Mouse (Mus musculus) hindbrain, embryonic 13.5 days (tissue): ENCODE results near the gene Erg28. TPM values are rescaled to one million over a fixed set of nuclear protein-coding genes. Genes with fewer than 3 reads are reported as not detected.

Source experiments
- ATAC-seq: fragments of 200-750 bp; cut with Nextera tagmentation; 2 replicates; pipeline ENCODE4 v1.8.0; 2017; ENCODE audit warnings: moderate TSS enrichment; ENCODE audit not compliant: low FRiP score
- H3K27ac ChIP-seq: fragments of 300-500 bp; sonication (generic); 2 replicates; pipeline ENCODE4 v1.5.1; 2015; ENCODE audit warnings: inconsistent platforms, mild to moderate bottlenecking, moderate library complexity
- H3K27me3 ChIP-seq: fragments of 300-500 bp; sonication (generic); 2 replicates; pipeline ENCODE4 v1.6.1; 2015; ENCODE audit warnings: mild to moderate bottlenecking, inconsistent platforms
- H3K36me3 ChIP-seq: fragments of 300-500 bp; sonication (generic); 2 replicates; pipeline ENCODE4 v1.6.1; 2015; ENCODE audit warnings: mild to moderate bottlenecking, inconsistent platforms
- H3K4me1 ChIP-seq: fragments of 300-500 bp; sonication (generic); replicated peaks from 2 replicates; pipeline ENCODE4 v1.6.1; 2015; ENCODE audit warnings: inconsistent platforms
- H3K4me2 ChIP-seq: fragments of 300-500 bp; sonication (generic); 2 replicates; pipeline ENCODE4 v1.6.1; 2015; ENCODE audit warnings: inconsistent platforms, mild to moderate bottlenecking, moderate library complexity
- H3K4me3 ChIP-seq: fragments of 300-500 bp; sonication (generic); 2 replicates; pipeline ENCODE4 v1.5.1; 2015; ENCODE audit warnings: mild to moderate bottlenecking, inconsistent platforms
- H3K9ac ChIP-seq: fragments of 300-500 bp; sonication (generic); 2 replicates; pipeline ENCODE4 v1.6.1; 2015; ENCODE audit warnings: mild to moderate bottlenecking, inconsistent platforms
- H3K9me3 ChIP-seq: fragments of 300-500 bp; sonication (generic); 2 replicates; pipeline ENCODE4 v1.6.1; 2016; ENCODE audit warnings: inconsistent platforms
- WGBS: fragments of 180-500 bp; shearing (Covaris S2); methylation state at CpG from one replicate; pipeline ENCODE4 v1.1.7; 2015; 5-methylcytosine and 5-hydroxymethylcytosine counted together
- polyA plus RNA-seq: library from polyadenylated mRNA; unstranded; fragments of >200 nt; fragmentation: Nextera tagmentation; extraction: Ambion mirVana; gene quantifications from 2 replicates; pipeline ENCODE4 v1.2.1, GENCODE M21; 2015

Erg28 gene
- 88.4 and 97.1 TPM in 2 replicates for polyA plus RNA-seq

DNA sequence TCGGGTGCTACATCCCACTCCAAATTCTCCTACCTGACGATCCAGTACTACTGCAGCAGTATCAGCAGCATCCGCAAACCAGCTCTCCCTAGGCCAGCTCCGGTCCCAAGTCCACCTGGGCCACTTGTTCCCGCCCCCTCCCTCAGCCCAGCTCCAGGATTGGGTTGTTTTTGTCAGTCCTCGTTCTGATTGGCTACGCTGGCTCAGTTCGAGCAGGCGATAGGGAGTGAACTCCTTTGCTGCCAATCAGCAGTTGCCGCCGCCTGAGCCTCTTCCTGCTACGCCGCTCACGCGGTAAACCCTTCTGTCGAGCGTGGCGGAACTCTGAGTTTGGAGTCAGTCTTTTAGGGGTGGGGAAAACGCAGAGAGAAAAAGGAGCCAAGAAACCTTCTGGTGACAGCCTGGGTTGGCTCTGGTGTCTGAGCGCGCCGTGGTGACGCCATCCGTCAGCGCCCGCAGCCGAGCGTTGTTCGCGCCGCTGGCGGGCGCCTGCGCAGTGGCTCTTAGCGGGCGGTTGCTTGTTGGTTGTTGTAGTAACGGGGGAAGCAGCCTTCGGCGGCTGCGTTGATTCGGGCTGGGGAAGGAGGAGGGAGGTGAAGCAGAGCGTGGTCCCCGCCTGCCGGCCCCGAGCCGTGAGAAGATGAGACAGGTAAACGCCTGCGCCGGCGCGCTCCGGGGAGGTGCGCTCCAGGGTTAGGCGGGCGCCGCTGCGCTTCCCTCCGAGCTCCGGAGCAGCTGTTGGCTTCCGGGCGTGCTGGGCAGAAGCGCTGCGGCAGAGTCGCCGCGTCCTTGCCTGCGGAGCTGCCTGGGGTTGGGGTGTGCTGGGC is at the start of gene Erg28, which contains the start of gene Ttll5:
Gene Erg28 (minus strand): TSS at position 113 of the 827 bp plus-strand sequence.
Gene Ttll5 (plus strand): TSS at position 222 of the 827 bp plus-strand sequence.
- H3K9ac ChIP-seq = peak within 1 kb of the TSS; percentile 83
- no peaks in the 10 kb centered on the region for H3K27me3 ChIP-seq
- H3K36me3 ChIP-seq = peaks cover 17% of the 10 kb centered on the region
- WGBS = under 1% methylated on average over 67 of the region's 67 CpGs
- H3K4me1 ChIP-seq = peaks cover 25% of the 10 kb centered on the region
- H3K4me3 ChIP-seq = peak within 1 kb of the TSS; percentile 80
- peak within 1 kb of the TSS; percentile 94 for H3K27ac ChIP-seq
- H3K9me3 ChIP-seq = no peaks in the 10 kb centered on the region
- ATAC-seq = peak; percentile 99
- H3K4me2 ChIP-seq = peak within 1 kb of the TSS; percentile 87

DNA sequence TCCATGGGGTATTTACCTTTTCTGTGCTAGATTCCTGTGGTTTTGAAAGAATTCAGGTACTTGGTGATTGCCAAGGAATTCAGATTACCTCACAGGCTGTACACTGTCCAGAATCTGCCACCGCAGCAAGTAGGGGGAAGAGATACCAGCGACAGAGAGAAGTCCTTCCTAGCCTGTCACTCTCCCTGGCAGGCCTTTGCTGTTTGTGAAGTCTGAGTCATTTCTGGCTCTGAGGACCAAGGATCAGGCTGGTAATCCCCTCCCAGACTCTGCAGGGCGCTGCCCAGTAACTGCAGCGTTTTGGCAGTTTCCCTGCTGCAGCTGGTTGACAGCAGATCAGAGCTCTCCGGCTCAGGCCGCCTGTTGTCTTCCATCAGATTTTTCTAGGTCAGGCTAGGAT is 45.1 kb upstream of the Erg28 start:
- Histone ChIP-seq H3K27ac (no peak overlapping the region), H3K36me3 (peaks cover 8% of the 10 kb centered on the region), H3K9me3 (no peaks in the 10 kb centered on the region), H3K4me1 (no peaks in the 10 kb centered on the region), H3K27me3 (no peaks in the 10 kb centered on the region), H3K4me2 (no peak overlapping the region), H3K4me3 (no peak overlapping the region), H3K9ac (no peak overlapping the region)
- 48% methylated on average over 6 of the region's 6 CpGs for WGBS
- ATAC-seq = no peak

DNA sequence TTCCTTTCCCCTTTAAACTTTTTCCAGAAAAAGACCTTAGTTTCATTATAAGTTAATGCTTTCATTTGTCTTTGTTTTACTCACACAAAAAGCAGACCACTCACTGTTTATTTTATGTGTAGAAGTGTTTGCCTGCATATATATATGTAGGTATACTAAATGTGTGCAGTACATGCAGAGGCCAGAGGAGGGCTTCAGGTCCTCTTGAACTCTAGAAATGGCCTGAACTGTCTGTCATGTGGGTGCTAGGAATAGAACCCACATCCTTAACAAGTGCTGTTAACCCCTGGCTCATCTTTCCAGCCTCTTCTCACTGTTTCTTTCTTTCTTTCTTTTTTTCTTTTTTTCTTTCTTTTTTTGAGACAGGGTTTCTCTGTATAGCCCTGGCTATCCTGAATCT is 42.8 kb upstream of the Erg28 start:
- no peak overlapping the region for H3K9ac ChIP-seq
- H3K4me3 ChIP-seq = no peak overlapping the region
- H3K27me3 ChIP-seq = no peaks in the 10 kb centered on the region
- no peaks in the 10 kb centered on the region for H3K9me3 ChIP-seq
- ATAC-seq = no peak
- no peak overlapping the region for H3K27ac ChIP-seq
- peaks cover 6% of the 10 kb centered on the region for H3K36me3 ChIP-seq
- H3K4me2 ChIP-seq = no peak overlapping the region
- H3K4me1 ChIP-seq = peaks cover 6% of the 10 kb centered on the region

DNA sequence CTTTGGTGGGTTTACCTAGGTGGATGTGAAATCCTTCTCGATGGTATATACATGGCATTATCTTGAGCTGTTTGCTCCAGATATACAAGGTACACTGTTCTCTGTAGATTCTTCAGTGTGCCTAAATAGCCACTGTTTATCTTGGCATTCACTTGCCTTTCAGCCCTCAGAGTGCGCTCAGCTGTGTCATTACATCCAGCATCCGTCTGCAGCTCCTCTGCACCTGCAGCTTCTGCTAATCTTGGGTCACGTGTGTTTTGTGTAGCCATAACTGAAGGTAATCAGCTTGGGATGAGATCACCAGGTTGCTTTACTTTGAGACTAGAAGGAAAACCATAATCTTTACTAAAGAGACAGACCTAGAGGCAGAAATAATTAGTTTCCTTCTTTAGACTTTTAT is 42.3 kb upstream of the Erg28 start:
- Histone ChIP-seq H3K4me3 (no peak overlapping the region), H3K9me3 (no peaks in the 10 kb centered on the region), H3K4me1 (peaks cover 8% of the 10 kb centered on the region), H3K27ac (no peak overlapping the region), H3K4me2 (no peak overlapping the region), H3K36me3 (peaks cover 6% of the 10 kb centered on the region), H3K27me3 (no peaks in the 10 kb centered on the region), H3K9ac (no peak overlapping the region)
- WGBS = 77% methylated on average over 4 of the region's 4 CpGs
- no peak for ATAC-seq

GRCm38 (mm10) chr12:85865526-85865925 is 41.2 kb upstream of the Erg28 start:
- no peaks in the 10 kb centered on the region for H3K9me3 ChIP-seq
- no peak overlapping the region for H3K27ac ChIP-seq
- WGBS = 83% methylated on average over 3 of the region's 3 CpGs
- H3K27me3 ChIP-seq = no peaks in the 10 kb centered on the region
- H3K9ac ChIP-seq = no peak overlapping the region
- H3K4me2 ChIP-seq = no peak overlapping the region
- no peak overlapping the region for H3K4me3 ChIP-seq
- no peak for ATAC-seq
- peaks cover 8% of the 10 kb centered on the region for H3K4me1 ChIP-seq
- H3K36me3 ChIP-seq = peaks cover 6% of the 10 kb centered on the region

DNA sequence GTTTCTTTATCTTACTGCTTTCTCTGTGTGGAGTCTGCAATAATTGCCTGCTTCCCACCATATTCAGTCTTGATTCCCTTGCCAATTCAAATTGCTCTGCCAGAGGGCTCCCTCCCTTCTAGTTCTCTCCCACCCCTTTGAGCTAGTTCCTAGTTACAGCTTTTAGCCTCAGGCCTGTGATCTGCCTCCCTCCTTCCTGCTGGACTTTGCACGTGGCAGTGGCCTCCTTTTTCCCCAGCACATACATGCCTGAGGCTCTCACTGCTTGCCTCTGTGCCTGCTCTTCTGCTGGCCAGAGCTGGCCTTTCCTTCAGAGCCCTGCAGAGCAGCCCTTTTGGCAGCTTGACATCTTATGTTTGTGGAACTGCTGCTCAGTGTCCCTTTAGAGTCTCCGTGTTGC is 38.2 kb upstream of the Erg28 start:
- no peak for ATAC-seq
- no peak overlapping the region for H3K9ac ChIP-seq
- H3K27ac ChIP-seq = no peak overlapping the region
- 42% methylated on average over 2 of the region's 2 CpGs for WGBS
- H3K9me3 ChIP-seq = no peaks in the 10 kb centered on the region
- H3K36me3 ChIP-seq = peaks cover 8% of the 10 kb centered on the region
- peaks cover 8% of the 10 kb centered on the region for H3K4me1 ChIP-seq
- H3K27me3 ChIP-seq = no peaks in the 10 kb centered on the region
- H3K4me3 ChIP-seq = no peak overlapping the region
- no peak overlapping the region for H3K4me2 ChIP-seq

GRCm38 (mm10) chr12:85859511-85860189 is 35.3 kb upstream of the Erg28 start:
- WGBS = 55% methylated on average over 3 of the region's 3 CpGs
- no peak overlapping the region for H3K27ac ChIP-seq
- H3K27me3 ChIP-seq = no peaks in the 10 kb centered on the region
- H3K36me3 ChIP-seq = peaks cover 9% of the 10 kb centered on the region
- no peak for ATAC-seq
- H3K4me2 ChIP-seq = no peak overlapping the region
- no peaks in the 10 kb centered on the region for H3K9me3 ChIP-seq
- H3K4me1 ChIP-seq = peaks cover 8% of the 10 kb centered on the region
- H3K4me3 ChIP-seq = no peak overlapping the region
- no peak overlapping the region for H3K9ac ChIP-seq

GRCm38 (mm10) chr12:85859111-85859510 is 34.8 kb upstream of the Erg28 start:
- WGBS = 87% methylated on average over 3 of the region's 3 CpGs
- peaks cover 5% of the 10 kb centered on the region; the same call in 1 of the 2 replicates for H3K36me3 ChIP-seq
- no peak for ATAC-seq

GRCm38 (mm10) chr12:85857300-85857699 is 33.0 kb upstream of the Erg28 start:
- ATAC-seq = no peak
- Histone ChIP-seq H3K36me3 (peaks cover 9% of the 10 kb centered on the region), H3K9me3 (no peaks in the 10 kb centered on the region), H3K27me3 (no peaks in the 10 kb centered on the region), H3K9ac (no peak overlapping the region), H3K4me1 (peaks cover 5% of the 10 kb centered on the region), H3K27ac (no peak overlapping the region), H3K4me3 (no peak overlapping the region), H3K4me2 (no peak overlapping the region)
- 96% methylated on average over 7 of the region's 7 CpGs for WGBS

More at GRCm38 (mm10) chr12:85859111-85859510, 34.8 kb upstream of the Erg28 start:
- no peak overlapping the region for H3K27ac ChIP-seq
- H3K9me3 ChIP-seq = no peaks in the 10 kb centered on the region
- peaks cover 8% of the 10 kb centered on the region for H3K4me1 ChIP-seq
- H3K27me3 ChIP-seq = no peaks in the 10 kb centered on the region
- no peak overlapping the region for H3K9ac ChIP-seq
- no peak overlapping the region for H3K4me2 ChIP-seq
- no peak overlapping the region for H3K4me3 ChIP-seq

- no peak overlapping the region for H3K27ac ChIP-seq
- H3K27me3 ChIP-seq = no peaks in the 10 kb centered on the region
- H3K4me2 ChIP-seq = no peak overlapping the region
- H3K4me3 ChIP-seq = no peak overlapping the region
- H3K36me3 ChIP-seq = peaks cover 21% of the 10 kb centered on the region
- H3K9ac ChIP-seq = no peak overlapping the region
- WGBS = 94% methylated on average over 1 of the region's 1 CpGs
- no peaks in the 10 kb centered on the region for H3K9me3 ChIP-seq
- ATAC-seq = no peak
- no peaks in the 10 kb centered on the region for H3K4me1 ChIP-seq
Measured at GRCm38 (mm10) chr12:85854271-85854670, 29.9 kb upstream of the Erg28 start.

DNA sequence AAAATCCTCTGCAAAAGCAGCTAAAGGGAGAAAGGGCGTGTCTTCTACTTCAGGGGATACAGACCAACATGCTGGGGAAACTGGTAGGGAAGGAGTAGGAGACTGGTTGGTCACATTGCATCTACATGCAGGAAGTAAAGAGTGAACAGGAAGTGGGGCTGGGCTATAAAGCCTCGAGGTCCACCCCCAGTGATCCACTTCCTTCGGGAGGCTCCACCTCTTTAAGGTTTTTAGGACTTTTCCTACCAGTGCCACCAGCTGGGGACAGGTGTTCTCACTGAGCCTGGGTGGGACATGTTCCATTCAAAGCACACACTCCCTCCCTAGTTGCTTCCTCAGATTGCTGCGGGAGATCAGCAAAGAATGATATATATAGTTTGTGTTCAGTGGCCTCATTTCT is 29.5 kb upstream of the Erg28 start:
- Histone ChIP-seq H3K4me3 (no peak overlapping the region), H3K27ac (no peak overlapping the region), H3K27me3 (no peaks in the 10 kb centered on the region), H3K4me2 (no peak overlapping the region), H3K4me1 (no peaks in the 10 kb centered on the region), H3K9ac (no peak overlapping the region), H3K36me3 (peaks cover 25% of the 10 kb centered on the region), H3K9me3 (no peaks in the 10 kb centered on the region)
- 91% methylated on average over 4 of the region's 4 CpGs for whole genome bisulfite sequencing
- no peak for ATAC-seq

DNA sequence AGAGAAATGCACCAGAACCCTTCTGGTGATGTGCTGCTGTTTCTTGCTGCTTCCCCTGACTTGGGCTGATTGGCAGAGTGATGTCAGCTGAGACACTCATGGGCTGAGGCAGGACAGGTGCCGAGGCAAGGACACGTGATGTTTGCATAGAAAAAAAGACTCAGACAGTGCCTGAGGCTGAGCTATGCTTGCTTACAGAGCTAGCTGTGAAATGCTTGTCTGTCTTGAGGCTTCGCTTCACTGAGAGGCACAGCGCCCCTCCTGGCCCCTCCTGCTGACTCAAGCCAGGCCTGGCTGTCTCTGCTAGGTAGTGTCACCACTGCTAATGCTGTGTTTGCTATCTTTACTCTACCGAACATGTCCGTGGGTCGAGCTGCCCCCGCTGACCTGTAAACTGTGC is 26.3 kb upstream of the Erg28 start:
- Histone ChIP-seq H3K9ac (no peak overlapping the region), H3K4me1 (no peaks in the 10 kb centered on the region), H3K27ac (no peak overlapping the region), H3K27me3 (no peaks in the 10 kb centered on the region), H3K36me3 (peaks cover 20% of the 10 kb centered on the region), H3K4me3 (no peak overlapping the region), H3K9me3 (no peaks in the 10 kb centered on the region), H3K4me2 (no peak overlapping the region)
- ATAC-seq = no peak
- WGBS = 79% methylated on average over 8 of the region's 8 CpGs
